Mouse (Mus musculus) CD8-positive naive resting alpha-beta T cell, adult 2 months (primary cell): Measurements from ENCODE around the gene Zfp827.

ENCODE experiments used
- DNase-seq, 2 experiments: peaks; one replicate each; pipeline ENCODE4 v3.0.0; 2022; ENCODE audit warnings: low read depth in 2 of 2, low spot score in 2 of 2

Zfp827 gene

DNA sequence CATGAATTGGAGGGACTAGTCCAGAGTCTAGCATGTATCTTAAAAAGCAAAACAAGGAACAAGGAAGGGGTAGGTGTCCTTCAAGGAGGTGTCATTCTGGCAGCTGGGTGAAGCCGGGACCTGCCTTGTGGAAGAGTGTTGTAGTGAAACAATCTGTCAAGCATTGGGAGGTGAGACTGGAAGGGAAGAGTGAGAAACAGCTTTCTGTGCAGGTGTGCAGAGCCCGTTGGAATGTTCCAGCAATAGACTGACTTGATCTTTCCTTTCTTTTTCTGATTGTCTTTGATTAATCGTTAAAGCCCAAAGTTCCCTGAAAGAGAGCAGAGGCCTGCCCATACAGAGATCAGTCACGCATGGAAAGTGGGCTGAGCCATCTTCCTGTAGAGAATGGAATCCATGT lies 125.4 kb downstream of the Zfp827 start:
- no peak for DNase-seq

DNA sequence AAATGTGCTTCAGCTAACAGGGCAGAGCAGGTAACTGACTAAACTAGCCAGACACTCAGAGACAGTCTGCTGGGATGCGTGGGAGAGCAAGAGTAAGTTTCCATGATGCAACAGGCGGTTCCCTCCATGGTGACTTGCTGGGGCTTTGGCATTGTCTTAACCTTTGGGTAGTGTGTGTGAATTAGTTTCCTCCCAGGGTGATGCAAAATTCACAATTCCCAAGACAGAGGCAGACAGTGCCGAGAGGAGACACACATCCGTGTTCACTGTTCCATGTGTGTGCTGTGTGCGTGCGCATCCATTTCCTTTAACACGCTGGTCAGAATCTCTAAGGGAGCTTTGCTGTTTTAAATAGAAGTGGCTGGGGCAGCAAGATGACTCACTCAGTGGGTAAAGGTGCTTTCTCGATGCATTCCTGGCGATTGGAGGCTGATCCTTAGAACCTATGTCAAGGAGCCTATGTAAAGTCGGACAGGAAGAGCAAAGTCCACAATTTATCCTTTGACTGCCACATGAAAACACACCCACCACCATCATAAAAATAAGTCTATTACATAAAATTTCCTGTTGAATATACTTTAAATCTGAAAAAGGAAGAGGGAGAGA lies 127.4 kb downstream of the Zfp827 start:
- DNase-seq = no peak

DNA sequence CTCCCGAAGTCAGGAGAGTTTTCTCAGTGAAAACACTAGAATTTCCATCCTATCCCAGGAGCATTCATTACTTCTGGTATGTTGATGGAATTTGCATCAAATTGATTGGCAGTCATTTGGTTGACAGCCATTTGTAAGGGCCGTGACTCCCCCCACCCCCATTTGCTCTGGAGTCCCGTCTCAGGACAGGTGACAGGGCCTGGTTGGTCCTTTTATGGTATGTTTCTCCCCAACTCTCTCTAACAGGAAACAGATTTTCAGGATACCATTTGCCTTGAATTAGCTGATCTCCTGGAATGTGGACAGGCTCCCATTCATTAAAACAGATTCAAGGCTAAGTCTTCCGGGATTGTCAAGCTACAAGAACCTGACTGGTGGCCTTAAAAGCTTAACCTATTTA lies 129.1 kb downstream of the Zfp827 start:
- DNase-seq = no peak

DNA sequence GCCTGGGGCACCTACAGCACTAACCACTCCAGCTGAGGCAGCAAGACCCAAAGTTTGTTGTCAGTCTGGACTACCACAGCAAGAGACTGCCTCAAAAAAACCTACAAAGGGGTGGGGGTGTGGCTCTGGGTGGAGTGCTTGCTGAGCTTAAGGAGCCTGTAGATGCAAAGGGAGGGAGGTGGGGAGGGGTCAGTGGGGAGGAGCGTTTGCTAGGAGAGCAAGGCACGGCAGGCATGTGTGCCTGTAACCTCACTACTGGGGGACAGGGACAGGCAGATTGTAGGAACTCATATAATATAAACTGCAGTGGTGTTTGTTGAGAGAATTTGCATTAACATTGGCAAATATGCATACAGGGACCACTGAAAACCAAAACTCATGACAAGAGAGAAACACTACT lies 130.1 kb downstream of the Zfp827 start:
- no peak for DNase-seq

DNA sequence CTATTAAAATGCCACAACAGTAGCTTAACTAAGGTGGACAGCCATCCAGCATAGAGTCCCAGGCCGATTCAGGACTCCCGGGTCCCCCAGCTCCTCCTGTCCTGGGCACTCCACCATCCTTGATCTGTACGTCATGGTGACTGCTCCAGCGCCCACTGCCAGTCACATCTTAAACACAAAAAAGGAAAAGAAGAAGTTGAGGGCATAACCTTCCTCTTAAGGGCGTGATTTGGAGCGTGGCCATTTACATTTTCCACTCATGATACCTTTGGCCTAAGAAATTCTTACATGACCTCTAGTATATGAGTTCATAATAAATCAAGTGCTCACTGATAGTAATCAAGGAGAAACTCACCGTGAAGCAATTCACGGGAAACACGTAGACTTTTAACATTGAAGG lies 131.2 kb downstream of the Zfp827 start:
- no peak for DNase-seq

DNA sequence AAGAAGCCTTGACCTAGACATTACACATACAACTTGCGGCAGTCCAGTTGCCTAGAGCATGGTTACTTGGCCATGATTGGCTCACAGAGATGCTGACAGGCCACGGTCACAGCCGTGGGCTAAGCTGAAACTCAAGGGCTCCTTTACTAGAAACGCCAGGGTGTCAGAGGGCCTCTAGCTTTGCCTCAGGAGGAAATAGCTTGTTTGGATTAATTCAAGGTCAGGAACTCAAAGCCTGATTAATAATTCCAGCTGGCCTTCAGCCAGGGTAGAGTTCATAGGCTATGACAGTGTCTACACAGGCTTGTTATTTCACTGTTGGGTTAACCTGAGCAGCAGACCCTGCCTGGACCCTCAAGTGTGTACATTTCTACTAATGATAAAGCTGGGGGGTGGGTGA lies 132.1 kb downstream of the Zfp827 start:
- no peak for DNase-seq

DNA sequence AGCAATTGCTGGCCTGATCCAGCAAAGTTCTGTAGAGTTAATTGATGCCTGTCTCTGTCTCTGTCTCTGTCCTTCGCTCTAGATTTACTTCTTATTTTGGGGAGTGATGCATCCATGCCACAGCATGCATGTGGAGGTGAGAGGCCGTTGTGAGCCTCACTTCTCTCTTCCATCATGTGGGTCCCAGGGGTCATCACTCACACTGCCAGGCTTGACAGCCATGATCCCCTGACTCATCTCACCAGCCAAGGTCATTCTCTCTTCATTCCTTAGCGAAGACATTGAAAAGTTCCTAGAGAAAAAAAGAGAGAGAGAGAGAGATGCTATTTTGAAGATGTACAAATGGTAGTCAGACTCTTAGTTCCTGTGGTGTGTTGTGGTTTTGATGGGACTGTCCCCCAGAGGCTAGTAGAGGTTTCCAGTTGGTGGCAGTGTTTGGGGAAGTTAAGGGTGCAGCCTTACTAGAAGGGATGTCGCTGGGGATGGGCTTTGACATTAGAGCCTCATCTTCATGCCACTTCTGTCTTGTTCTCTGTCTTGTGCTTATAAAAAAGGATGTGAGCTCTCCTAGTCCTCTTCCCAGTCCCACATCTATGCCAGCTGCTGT lies 133.0 kb downstream of the Zfp827 start:
- no peak for DNase-seq

DNA sequence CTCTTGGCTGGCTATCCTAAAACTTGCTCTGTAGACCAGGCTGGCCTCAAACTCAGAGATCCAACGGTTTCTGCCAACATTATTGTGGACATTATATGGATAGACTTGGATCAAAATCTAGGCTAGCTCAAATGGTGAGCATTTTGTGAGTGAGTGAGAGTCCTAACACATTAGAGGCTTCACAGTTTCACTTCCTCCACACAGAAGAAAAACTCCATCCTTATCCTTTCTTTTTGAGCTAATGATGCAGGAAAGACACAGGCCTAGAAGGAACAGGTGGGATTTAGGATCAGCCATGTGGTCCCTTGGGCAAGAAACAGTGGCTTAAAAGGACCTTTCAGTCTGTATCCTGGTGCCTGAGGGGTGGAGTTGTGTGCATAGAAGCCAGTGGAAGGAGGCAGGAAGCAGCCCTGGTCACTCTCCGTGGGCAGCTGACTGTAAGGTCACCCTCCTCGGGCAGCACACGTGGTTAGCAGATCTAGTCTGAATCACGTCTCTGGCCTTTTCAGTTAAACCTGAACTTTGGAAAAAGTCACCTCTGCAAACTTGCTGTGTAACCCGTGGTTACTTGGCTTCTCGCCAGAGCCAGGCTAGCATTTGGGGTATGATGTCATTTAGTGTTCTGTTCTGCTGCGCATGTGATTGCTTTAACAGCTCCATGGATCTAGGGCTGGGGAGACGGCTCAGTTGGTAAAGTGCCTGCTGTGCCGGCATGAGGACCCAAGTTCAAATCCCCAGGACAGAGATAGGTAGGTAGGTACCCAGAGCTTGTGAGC lies 134.5 kb downstream of the Zfp827 start:
- no peak for DNase-seq

DNA sequence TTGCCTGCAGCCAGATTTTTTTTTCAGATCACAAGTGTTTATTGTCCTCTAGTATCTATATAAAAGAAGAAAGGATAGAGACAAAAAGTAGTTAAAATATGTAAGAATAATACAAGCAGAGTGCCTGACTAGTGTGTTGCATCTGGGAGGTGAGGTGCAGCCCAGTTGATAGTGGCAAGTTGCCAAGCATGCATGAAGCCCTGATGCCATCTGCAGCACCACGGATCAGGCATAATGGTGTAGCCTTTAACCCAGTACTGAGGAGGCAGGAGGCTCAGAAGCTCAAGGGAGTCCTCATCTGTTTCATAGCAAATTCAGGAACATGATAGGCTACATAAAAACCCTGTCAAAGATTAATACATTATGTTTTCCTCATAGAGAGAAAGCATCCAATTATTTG lies 136.1 kb downstream of the Zfp827 start:
- DNase-seq = no peak

DNA sequence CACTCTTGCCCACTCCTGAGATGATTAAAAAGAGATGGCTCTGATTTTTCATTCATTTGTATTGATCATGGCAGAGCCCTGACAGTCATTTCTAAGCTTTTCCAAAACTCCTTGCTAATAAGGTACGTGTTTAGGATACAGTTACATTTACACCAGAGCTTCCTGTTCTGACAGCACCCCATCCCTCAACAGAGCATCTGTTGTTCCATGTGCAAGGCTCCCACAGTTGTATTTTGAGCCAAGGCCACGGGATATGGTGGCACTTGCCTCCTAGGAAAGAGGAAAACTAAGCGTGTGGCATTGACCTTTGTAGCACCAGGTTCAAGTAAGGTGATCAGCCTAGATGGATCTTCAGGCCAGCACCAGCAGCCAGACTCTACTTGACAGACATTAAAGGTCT lies 137.0 kb downstream of the Zfp827 start:
- DNase-seq = no peak

DNA sequence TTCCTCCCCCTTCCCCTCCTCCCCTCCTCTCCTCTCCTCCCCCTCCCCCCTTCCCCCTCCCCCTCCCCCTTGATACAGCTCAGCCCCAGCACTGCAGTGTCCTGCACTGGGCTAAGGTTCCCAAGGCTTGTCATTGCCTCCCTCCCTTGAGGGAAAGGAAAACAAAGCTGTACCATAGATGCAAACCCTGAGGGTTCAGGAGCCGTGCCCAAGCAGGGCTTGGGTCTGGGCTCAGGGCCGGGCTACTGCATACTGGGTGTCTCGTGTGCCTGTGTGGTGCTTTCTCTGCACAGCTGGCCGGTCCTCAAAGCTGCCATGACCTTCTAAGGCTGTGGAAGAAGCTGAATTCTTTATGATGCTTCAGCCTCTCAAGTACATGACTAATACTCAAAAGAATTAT lies 145.4 kb downstream of the Zfp827 start:
- DNase-seq = no peak

DNA sequence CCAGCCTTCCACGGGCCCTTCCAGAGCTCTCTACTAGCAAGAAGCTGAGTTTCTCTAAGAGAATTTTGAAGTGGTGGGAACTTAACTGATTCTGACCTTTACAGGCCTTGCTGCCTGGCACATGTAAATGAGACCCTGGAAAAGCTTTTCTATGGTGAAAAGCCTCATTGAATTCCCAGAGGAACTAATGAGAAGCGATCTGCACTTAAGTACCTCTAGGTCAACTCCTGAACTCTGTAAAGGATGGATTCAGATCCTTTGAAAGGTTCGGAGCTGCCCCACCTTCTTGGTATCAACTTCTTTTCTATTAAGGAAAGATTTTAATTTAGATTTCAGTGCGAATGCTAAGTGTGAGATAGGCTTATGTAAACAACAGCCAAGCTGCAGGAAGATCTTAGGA lies 147.8 kb downstream of the Zfp827 start:
- DNase-seq = no peak

DNA sequence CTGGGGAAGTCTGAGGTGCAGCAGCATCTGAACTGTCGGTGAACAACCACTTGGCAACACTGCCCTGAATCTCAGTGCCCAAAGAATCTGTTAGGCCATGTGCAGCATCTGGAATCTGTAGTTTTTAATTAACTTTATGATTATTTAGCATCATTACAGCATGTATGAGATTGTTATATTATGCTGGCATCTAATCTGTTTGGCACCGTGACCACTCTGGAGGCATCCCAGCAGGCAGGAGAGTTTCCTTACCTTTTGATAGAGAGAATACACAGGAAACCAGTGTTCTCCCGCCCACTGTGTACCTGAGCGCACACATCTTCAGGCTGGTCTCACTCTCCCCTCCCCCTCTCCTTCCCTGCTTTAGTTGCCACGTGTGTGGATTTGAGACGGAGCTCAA lies 151.4 kb downstream of the Zfp827 start:
- DNase-seq = no peak

DNA sequence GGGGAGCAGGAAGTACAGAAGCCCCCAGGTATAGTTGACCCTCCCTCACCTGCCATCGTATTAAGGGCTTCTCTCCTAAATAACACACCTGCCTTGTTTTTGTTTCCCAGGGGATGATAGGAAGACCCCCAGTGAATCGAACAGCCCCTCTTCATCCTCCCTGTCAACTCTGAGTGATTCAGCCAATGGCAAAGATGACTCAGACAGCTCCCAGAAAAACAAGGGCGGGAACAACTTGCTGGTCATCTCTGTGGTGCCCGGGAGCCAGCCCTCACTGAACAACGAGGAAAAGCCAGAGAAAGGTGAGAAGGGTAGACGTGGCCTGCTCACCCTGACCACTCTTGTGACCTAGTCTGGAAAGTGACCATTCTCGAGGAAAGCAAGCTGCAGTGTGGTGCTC lies 157.3 kb downstream of the Zfp827 start:
- no peak for DNase-seq

DNA sequence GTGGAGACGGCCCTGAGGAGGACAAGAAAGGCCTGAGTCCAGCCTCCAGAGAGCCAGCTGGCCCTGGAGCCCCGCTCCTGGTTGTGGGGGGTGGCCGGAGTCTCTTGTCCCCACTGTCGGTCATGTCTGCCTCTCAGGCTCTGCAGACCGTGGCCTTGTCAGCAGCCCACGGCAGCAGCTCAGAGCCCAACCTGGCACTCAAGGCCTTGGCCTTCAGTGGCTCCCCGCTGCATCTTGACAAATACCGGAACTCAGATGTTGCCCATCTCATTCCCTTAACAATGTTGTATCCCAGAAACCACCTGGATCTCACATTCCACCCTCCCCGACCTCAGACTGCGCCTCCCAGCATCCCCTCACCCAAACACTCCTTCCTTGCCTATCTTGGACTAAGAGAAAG lies 161.8 kb downstream of the Zfp827 start:
- DNase-seq = no peak

DNA sequence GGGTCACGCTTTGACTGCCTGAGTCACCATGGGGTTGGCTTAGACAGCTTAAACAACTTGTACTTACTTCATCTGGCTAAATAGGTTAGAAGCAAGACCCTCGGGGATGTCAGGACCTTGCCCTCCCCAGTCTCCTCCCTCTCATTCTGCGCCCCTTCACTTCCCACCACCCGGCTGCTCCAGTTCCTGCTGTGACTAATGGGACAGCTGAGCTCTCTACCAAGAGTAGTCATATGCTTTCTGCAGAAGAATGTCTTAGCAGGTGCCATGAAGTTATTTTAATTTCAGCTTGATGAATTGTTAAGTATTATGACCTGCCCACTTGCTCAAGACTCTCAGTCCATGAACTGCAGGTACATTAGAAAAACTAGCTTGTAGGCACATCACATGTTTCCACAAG lies 168.2 kb downstream of the Zfp827 start:
- no peak for DNase-seq

DNA sequence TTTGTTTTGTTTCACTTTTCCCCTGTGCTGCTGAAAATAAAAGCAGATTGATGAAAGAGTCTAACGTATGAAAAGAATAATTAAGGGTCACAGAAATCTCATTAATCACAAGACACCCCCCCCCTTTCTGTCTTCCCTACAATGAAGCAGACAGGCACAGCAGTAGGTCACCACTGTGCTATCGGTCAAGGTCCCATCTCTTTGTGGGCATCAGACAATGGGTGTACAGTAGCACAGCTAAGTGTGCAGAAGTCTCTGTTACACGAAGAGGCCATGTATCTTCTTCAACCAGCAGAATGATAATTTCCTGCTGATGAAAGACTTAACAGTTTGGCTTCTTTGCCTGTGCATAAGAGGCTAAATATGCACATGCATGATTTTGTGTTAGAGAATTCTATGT lies 170.4 kb downstream of the Zfp827 start:
- DNase-seq = no peak

DNA sequence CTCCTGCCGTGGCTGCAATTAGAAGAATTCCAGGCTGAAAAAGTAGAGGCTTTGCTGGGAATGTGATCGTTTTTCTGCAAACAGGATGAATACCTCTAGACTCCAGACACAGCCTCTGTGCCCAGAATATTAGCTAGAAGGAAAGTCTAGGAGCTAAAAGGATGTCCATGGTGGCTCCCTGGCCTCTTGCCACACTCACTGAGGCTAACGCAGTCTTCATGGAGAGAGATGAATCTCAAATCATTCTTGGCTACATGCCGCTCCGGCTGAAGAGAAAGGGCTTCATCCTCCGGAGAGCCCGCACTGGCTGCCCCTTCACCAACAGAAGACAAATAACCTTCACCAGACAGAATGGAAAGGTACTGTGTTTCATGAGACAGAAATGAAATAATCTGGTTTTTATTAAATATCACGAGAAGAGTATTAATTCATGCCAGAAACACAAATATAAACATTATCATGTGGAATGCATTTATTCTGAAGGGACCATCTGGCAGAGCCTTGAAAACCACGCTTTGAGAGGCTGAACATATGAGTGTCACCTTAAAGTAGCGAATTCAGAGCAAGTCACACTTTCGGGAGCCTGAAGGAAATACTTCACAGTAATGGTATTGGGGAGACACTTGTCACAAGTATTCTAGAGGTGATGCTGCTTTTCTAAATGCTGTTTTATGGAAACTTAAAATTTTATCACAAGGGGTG lies 173.4 kb downstream of the Zfp827 start:
- no peak for DNase-seq

DNA sequence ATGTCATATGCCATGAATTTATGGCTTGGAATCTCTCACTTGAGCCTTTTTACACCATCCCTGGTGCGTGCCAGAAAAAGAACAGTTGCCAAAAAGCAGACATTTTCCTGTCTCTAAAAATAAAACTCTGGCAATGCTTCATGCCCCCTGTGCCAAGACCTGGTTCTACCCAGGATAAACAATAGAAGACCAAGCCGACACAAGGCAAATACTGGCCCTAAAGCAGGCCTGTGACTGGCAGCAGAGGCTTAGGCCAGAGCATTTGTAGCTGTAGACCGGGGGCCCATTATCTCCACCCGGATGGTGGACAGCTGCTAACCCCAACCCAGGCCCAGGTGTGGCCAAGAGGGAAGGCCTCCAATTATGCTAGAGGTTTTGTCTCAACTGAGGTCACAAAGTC lies 178.7 kb downstream of the Zfp827 start:
- no peak for DNase-seq

DNA sequence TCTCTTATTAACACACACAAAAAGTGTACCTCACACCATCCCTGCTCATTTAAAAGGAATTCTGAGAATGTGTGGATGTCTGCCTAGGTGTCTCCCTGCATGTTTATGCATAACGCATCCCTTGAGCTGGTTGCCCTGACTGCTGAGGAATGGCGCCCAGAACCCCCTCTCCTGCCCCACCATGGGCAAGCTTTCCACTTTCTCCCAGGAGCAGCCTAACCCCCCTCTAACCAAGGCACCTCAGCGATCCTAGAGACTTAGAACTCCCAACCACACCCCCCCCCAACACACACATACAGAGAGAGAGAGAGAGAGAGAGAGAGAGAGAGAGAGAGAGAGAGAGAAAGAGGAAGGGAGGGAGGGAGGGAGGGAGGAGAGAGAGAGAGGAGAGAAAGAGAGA lies 179.9 kb downstream of the Zfp827 start:
- DNase-seq = no peak

DNA sequence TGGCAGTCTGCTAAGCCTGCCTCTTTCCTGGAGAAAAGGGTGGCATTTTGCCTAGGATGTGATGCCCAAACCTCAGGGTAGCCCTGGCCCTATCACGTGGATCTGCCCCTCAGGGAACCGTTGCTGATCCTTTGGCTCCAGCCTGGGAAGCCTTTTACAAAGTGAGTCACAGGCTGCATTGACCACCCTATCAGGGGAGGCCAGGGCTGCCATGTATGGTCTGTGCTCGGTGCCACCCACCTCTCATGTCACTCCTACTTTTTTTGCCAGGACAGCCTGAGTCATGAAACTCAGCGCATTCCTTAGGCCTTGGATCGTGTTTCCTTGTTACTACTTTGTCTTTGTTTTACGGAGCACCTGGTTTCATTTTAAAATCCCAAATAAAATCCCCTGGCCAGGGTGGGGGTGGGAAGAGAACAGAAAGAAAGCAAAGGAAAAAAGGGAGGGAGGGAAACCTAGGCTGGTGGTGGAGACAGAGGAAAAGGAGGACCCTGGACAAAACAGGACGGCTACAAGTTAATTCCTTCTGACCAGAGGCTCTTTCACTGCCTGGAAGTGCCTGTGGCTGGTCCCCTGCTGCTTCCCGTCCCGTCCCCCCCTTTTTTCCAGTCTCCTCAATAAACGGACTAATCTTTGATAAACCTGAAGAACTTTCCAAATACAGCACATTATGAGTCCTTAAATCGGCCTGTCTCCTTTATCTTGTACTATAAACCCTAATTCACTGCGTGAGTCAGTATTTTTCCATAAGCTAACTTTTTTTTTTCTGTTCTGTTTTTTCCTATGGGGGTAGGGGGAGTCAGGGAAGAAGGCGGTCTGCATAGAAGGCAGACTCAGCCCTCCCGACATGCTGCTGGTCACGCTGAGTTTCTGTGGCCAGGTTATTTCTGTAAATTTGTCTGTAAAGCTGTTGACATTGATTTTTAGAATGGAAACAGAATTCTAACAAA lies 180.7 kb downstream of the Zfp827 start:
- no peak for DNase-seq
